Mouse (Mus musculus) lung, adult 2 months (tissue): Measurements from ENCODE around the gene Rogdi.

Source experiments
- CTCF ChIP-seq: fragments of 200-500 bp; IDR thresholded peaks from 2 replicates; pipeline ENCODE4 v1.5.1; 2011; ENCODE audit warnings: mild to moderate bottlenecking, low read length, control low read depth; ENCODE audit not compliant: insufficient read depth
- POLR2A ChIP-seq: fragments of 200-500 bp; IDR thresholded peaks from 2 replicates; pipeline ENCODE4 v1.6.1; 2011; ENCODE audit warnings: low read depth, mild to moderate bottlenecking, control low read depth, low read length, borderline replicate concordance; ENCODE audit errors: extremely low read depth

DNA sequence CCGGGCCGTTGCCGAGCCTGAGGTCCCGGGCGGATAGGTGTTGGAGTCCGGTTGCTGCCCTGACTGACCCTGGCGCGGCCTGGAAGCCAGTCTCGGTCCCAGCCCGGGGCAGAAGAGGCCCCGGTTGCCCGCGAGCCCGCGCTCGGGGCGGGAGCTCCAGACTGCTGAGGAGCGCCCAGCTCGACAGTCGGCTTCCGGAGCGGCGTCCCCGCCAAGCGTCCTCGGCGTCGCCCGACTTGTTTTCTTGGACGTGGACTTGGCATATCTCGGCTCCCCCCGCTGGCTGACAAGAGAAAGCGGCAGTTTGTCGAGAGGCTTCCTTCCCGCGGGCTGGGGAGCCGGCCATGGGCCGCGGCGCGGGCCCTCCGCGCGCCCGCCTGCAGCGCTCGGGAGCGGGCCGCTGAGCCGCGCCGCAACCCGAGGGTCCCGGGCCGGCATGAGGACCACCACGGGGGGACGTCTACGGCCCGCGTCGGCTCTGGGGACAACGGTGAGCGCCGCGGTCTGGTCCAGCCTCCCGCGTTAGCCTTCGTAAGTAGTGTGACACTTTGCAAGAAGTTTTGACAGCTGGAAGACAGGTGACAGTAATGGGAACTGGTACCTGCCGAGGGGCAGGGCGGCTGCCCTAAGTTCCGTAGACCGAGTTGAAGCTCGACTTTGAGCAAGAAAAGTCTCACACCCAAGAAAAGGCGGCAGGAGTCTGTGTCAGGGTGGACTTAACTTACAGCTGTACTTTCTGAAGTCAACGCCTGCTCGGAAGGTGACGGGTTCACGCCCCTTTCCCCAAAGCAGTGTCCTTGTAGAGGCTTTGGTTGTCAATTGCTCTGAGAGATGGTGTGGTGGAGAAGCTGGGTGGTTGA lies 37.1 kb upstream of the Rogdi start:
- TF ChIP-seq CTCF = 0 out of 2 replicates have a peak, but pooled peaks have one; percentile 8
- TF ChIP-seq POLR2A = no peak; the same call in 1 of the 2 replicates
